Mouse (Mus musculus) forebrain, embryonic 11.5 days (tissue): Measurements from ENCODE around the gene Gm20388. TPM values are rescaled to one million over a fixed set of nuclear protein-coding genes. Genes with fewer than 3 reads are reported as not detected.

Experiments used
- ATAC-seq: fragments of 200-750 bp; cut with Nextera tagmentation; replicated peaks from 2 replicates; pipeline ENCODE4 v1.8.0; 2017; ENCODE audit warnings: moderate TSS enrichment; ENCODE audit not compliant: low FRiP score
- DNase-seq: peaks from one replicate; pipeline ENCODE4 v3.0.0-alpha.2; 2017; ENCODE audit warnings: low spot score
- H3K27ac ChIP-seq: fragments of 300-500 bp; sonication (generic); 2 replicates; pipeline ENCODE4 v1.5.1; 2014; ENCODE audit warnings: low read depth, low read length
- H3K27me3 ChIP-seq: fragments of 300-500 bp; sonication (generic); 2 replicates; pipeline ENCODE4 v1.6.1; 2014; ENCODE audit warnings: mild to moderate bottlenecking, low read length, mixed read lengths; ENCODE audit not compliant: control insufficient read depth, insufficient read depth
- H3K36me3 ChIP-seq: fragments of 300-500 bp; sonication (generic); 2 replicates; pipeline ENCODE4 v1.6.1; 2014; ENCODE audit warnings: mild to moderate bottlenecking, low read length, moderate library complexity, mixed read lengths; ENCODE audit not compliant: control insufficient read depth, insufficient read depth
- H3K4me1 ChIP-seq: fragments of 300-500 bp; sonication (generic); replicated peaks from 2 replicates; pipeline ENCODE4 v1.6.1; 2014; ENCODE audit warnings: low read length, mixed read lengths; ENCODE audit not compliant: control insufficient read depth, insufficient read depth
- H3K4me2 ChIP-seq: fragments of 300-500 bp; sonication (generic); 2 replicates; pipeline ENCODE4 v1.6.1; 2014; ENCODE audit warnings: low read depth, mild to moderate bottlenecking, low read length, moderate library complexity, mixed read lengths; ENCODE audit not compliant: severe bottlenecking
- H3K4me3 ChIP-seq: fragments of 300-500 bp; sonication (generic); 2 replicates; pipeline ENCODE4 v1.5.1; 2014; ENCODE audit warnings: low read depth, low read length
- H3K9ac ChIP-seq: fragments of 300-500 bp; sonication (generic); 2 replicates; pipeline ENCODE4 v1.6.1; 2014; ENCODE audit warnings: low read length
- H3K9me3 ChIP-seq: fragments of 300-500 bp; sonication (generic); 2 replicates; pipeline ENCODE4 v1.6.1; 2016; ENCODE audit warnings: low read length, mixed read lengths; ENCODE audit not compliant: control insufficient read depth
- WGBS: fragments of 180-500 bp; shearing (Covaris S2); extraction: QIAGEN DNeasy Blood & Tissue Kit; methylation state at CpG from one replicate; pipeline ENCODE4 v1.1.7; 2014; 5-methylcytosine and 5-hydroxymethylcytosine counted together
- polyA plus RNA-seq: library from polyadenylated mRNA; unstranded; fragments of >200 nt; fragmentation: Nextera tagmentation; extraction: Ambion mirVana; gene quantifications from 2 replicates; pipeline ENCODE4 v1.2.1, GENCODE M21; 2014

Gene Gm20388
- polyA plus RNA-seq, 1 experiment from 2014 or later, result not detected

DNA sequence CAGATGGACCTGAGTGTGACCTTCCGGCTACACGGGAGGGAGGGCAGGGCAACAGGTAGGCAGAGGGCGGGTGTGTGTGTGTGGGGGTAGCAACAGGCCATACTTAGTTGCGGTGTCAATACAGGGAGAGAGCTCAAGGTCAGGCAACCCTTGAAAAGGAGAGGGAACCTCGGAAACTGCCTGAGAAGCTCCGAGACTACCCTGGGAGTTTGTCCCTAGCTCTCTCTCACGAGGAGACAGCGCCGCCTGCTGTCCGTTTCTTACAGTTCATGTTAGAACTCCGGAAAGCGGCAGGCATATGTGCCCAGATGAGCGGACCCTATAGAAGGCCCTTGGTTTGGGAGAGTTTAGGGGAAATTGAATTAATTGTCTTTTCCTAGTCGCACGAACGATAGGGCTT, 1182.0 kb downstream of the Gm20388 start:
- Histone ChIP-seq H3K4me2 (no peak overlapping the region), H3K4me1 (no peaks in the 10 kb centered on the region), H3K4me3 (no peak overlapping the region), H3K9me3 (no peaks in the 10 kb centered on the region), H3K27me3 (peaks cover 48% of the 10 kb centered on the region), H3K9ac (no peak overlapping the region), H3K36me3 (no peaks in the 10 kb centered on the region; the same call in 1 of the 2 replicates), H3K27ac (no peak overlapping the region)
- DNase-seq, result peak; percentile 92
- peak; percentile 53 for ATAC-seq
- WGBS, result 5% methylated on average over 16 of the region's 16 CpGs

- no peak for DNase-seq
- no peak overlapping the region for H3K27ac ChIP-seq
- H3K4me2 ChIP-seq, result no peak overlapping the region
- 63% methylated on average over 6 of the region's 6 CpGs for WGBS
- no peaks in the 10 kb centered on the region for H3K9me3 ChIP-seq
- no peak for ATAC-seq
- H3K4me3 ChIP-seq, result no peak overlapping the region
- H3K4me1 ChIP-seq, result no peaks in the 10 kb centered on the region
- no peak overlapping the region for H3K9ac ChIP-seq
- peaks cover 41% of the 10 kb centered on the region for H3K27me3 ChIP-seq
- H3K36me3 ChIP-seq, result no peaks in the 10 kb centered on the region; the same call in 1 of the 2 replicates
Observed at GRCm38 (mm10) chr8:121093496-121093895, 1182.9 kb downstream of the Gm20388 start.

DNA sequence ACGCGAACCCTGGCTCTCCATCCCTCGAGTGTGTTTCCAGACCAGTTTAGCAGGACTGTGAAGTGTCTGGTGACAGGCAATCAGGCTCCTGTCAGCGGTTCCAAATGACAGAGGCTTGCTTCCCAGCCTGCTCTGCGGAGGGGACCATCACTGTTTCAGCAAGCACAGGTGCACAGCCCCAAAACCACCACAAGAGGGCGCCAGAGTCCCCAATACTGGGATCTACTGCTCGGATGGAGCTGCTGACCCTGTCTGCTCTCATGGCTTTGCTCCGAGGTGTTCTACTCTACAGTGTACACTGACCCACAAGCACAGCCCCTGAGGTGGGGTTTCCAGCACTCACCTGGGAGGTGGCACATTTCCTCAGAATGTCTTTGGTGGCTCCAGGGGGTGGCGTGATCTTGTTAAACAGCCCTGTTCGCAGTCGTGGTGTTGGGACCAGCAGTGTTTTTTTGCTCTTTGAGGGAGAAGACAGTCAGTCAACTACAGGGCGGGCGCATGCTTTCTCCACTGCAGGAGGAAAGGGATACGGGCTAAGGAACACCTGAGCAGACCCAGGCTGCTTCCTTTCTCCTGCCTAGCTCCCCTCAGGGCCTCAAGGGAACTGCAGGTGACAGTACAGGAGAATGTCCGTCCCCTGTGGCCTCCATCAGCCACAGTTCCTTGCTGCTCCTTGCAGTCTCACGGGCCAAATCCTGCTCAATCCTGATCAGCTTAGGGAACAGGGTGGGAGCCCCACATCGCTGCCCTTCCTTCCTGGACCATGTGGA, 1193.6 kb downstream of the Gm20388 start:
- H3K4me1 ChIP-seq, result peaks cover 5% of the 10 kb centered on the region; the same call in 1 of the 2 replicates
- 50% methylated on average over 17 of the region's 17 CpGs for WGBS
- H3K27me3 ChIP-seq, result no peaks in the 10 kb centered on the region
- H3K4me3 ChIP-seq, result no peak overlapping the region
- H3K9ac ChIP-seq, result no peak overlapping the region
- no peak overlapping the region for H3K27ac ChIP-seq
- H3K36me3 ChIP-seq, result peaks cover 5% of the 10 kb centered on the region; the same call in 1 of the 2 replicates
- ATAC-seq (peak; percentile 29; the same call in 1 of the 2 replicates), DNase-seq (peak; percentile 92)
- no peak overlapping the region for H3K4me2 ChIP-seq
- no peaks in the 10 kb centered on the region for H3K9me3 ChIP-seq

- Histone ChIP-seq H3K36me3 (peaks cover 3% of the 10 kb centered on the region; the same call in 1 of the 2 replicates), H3K9me3 (no peaks in the 10 kb centered on the region), H3K27me3 (no peaks in the 10 kb centered on the region), H3K9ac (peak within 1 kb of the TSS; percentile 86), H3K27ac (no peak within 1 kb of the TSS), H3K4me2 (peak within 1 kb of the TSS; percentile 84), H3K4me3 (peak within 1 kb of the TSS; percentile 72), H3K4me1 (peaks cover 5% of the 10 kb centered on the region; the same call in 1 of the 2 replicates)
- ATAC-seq (peak; percentile 91), DNase-seq (peak; percentile 99)
- 1% methylated on average over 75 of the region's 75 CpGs for WGBS
Observed at GRCm38 (mm10) chr8:121107668-121108656, 1197.3 kb downstream of the Gm20388 start, which contains the start of gene Mthfsd. Gene Mthfsd, minus strand, starts transcription at chr8:121108392.

- peaks cover 3% of the 10 kb centered on the region for H3K27me3 ChIP-seq
- H3K9me3 ChIP-seq, result no peaks in the 10 kb centered on the region
- no peak for DNase-seq
- ATAC-seq, result no peak
- no peak overlapping the region for H3K27ac ChIP-seq
- 8% methylated on average over 5 of the region's 5 CpGs for WGBS
- H3K9ac ChIP-seq, result peak overlapping the region; percentile 58
- peak overlapping the region; percentile 72 for H3K4me3 ChIP-seq
- H3K4me1 ChIP-seq, result peaks cover 5% of the 10 kb centered on the region; the same call in 1 of the 2 replicates
- H3K36me3 ChIP-seq, result peaks cover 3% of the 10 kb centered on the region; the same call in 1 of the 2 replicates
- H3K4me2 ChIP-seq, result peak overlapping the region; percentile 84
Observed at GRCm38 (mm10) chr8:121108657-121109056, 1198.0 kb downstream of the Gm20388 start.

- H3K4me3 ChIP-seq, result no peak overlapping the region
- H3K4me2 ChIP-seq, result no peak overlapping the region
- ATAC-seq, result no peak
- no peaks in the 10 kb centered on the region for H3K9me3 ChIP-seq
- no peak overlapping the region for H3K27ac ChIP-seq
- peaks cover 29% of the 10 kb centered on the region for H3K27me3 ChIP-seq
- no peak for DNase-seq
- peaks cover 8% of the 10 kb centered on the region; the same call in 1 of the 2 replicates for H3K4me1 ChIP-seq
- WGBS, result 48% methylated on average over 7 of the region's 7 CpGs
- H3K9ac ChIP-seq, result no peak overlapping the region
- H3K36me3 ChIP-seq, result no peaks in the 10 kb centered on the region
Observed at GRCm38 (mm10) chr8:121111145-121111907, 1200.7 kb downstream of the Gm20388 start.

DNA sequence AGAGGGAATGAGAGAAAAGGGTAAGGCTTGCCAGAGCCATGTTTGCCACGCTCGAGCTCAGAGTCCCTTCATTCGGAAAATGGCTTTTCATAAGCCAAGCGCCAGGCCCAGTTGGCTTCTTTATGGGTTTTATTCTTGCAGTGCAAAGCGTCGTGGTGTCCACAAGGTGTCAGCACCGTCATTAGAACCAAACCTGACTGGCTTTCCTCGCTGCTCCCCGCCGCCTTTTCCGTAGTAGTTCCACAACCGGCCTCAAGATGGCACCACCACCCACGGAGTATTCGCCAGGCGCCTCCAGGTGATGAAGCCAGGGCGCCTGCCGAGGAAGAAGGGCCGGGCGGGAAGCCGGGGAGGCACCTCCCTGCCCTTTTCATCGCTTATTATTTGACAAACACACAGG, 1202.6 kb downstream of the Gm20388 start:
- peak; percentile 98 for DNase-seq
- ATAC-seq, result peak; percentile 35; the same call in 1 of the 2 replicates
- Histone ChIP-seq H3K27ac (no peak overlapping the region), H3K27me3 (peaks cover 48% of the 10 kb centered on the region), H3K36me3 (no peaks in the 10 kb centered on the region), H3K9ac (no peak overlapping the region), H3K4me1 (peaks cover 11% of the 10 kb centered on the region; the same call in 1 of the 2 replicates), H3K4me2 (no peak overlapping the region), H3K4me3 (no peak overlapping the region), H3K9me3 (no peaks in the 10 kb centered on the region)
- under 1% methylated on average over 21 of the region's 21 CpGs for WGBS
